Mouse (Mus musculus): ENCODE data around the gene Evc2.

GRCm38 (mm10) chr5:37458236-37458635 lies 119.9 kb downstream of the Evc2 start:
- TF ChIP-seq CTCF (IDR thresholded peaks at IDR 0.05) (no peak), EP300 (IDR thresholded peaks at IDR 0.05) (no peak)
